Mouse (Mus musculus): Measurements from ENCODE around the gene Acadl. TPM values are rescaled to one million over a fixed set of nuclear protein-coding genes. Genes with fewer than 3 reads are reported as not detected.

The Acadl gene
- total RNA-seq, 2 experiments from 2014 or later = 1,136 to 1,209 TPM

- DNase-seq = no peak
Observed at GRCm38 (mm10) chr1:66782296-66782695, 80.8 kb downstream of the Acadl start.

- DNase-seq = no peak
Observed at GRCm38 (mm10) chr1:66781027-66781426, 82.0 kb downstream of the Acadl start.

Other genes starting within 250 kb of the Acadl start
- gene Rpe, start 162.4 kb downstream of the Acadl start, total RNA-seq (2021) = 10 to 100 TPM; 12.3 to 13.1 TPM
- 10 to 100 TPM; 21.7 to 23.6 TPM for gene Kansl1l, start 45.7 kb downstream of the Acadl start, total RNA-seq (2021)
- 10 to 100 TPM; 23.8 to 29.1 TPM for gene Myl1, start 82.1 kb upstream of the Acadl start, total RNA-seq (2021)
- gene Lancl1, start 175.6 kb upstream of the Acadl start, total RNA-seq (2021) = 10 to 100 TPM; 34.3 to 37.1 TPM

Data from heart, adult 18-20 months (tissue).